Mouse (Mus musculus) olfactory bulb, adult 2 months (tissue): ENCODE data around the gene Cfap221.

Source experiments
- CTCF ChIP-seq: fragments of 200-500 bp; IDR thresholded peaks from 2 replicates; pipeline ENCODE4 v1.5.1; 2012; ENCODE audit warnings: low read depth, mild to moderate bottlenecking, low read length, moderate library complexity; ENCODE audit not compliant: insufficient read depth
- POLR2A ChIP-seq: fragments of 200-500 bp; IDR thresholded peaks from 2 replicates; pipeline ENCODE4 v1.6.1; 2012; ENCODE audit warnings: mild to moderate bottlenecking, low read depth, low read length, moderate library complexity; ENCODE audit not compliant: insufficient read depth

GRCm38 (mm10) chr1:119929715-119930114 is 67.3 kb downstream of the Cfap221 start:
- TF ChIP-seq POLR2A = no peak
- TF ChIP-seq CTCF = no peak
